Mouse (Mus musculus): ENCODE data around the gene Col26a1. TPM values are rescaled to one million over a fixed set of nuclear protein-coding genes. Genes with fewer than 3 reads are reported as not detected.

The Col26a1 gene
- not detected for total RNA-seq (2023)

DNA sequence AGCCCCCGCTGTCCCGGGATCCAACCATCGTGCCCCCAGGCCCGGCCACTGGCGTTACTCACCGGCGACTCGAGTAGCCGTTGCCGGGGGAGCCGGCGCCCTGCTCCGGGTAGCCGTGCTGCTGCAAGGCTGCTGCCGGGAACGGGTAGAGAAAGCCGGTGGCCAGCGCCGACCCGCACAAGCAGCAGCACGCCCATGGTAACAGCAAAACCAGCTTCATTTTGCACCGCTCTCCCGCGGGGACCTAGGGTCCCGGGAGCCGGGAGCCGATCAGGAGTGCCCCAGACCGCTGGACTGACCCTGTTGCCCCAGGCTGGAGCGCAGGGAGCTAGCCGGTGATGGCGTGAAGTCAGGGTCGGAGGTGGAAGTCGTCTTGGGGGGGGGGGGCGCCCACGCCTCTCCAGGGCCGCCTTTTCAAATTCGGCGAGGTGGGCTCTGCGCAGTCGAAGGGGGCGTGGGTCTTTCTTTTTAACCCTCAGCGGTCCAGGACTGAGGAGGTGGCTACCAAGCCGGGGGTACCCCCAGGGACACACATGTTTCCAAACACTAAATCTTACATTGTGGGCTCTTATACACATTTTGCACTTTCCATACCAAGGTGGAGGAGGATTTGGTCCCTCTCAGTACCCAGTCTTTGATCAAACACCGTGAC, at the start of gene Col26a1:
Col26a1 (minus strand) TSS at position 422 of the 652 bp plus-strand sequence.

DNA sequence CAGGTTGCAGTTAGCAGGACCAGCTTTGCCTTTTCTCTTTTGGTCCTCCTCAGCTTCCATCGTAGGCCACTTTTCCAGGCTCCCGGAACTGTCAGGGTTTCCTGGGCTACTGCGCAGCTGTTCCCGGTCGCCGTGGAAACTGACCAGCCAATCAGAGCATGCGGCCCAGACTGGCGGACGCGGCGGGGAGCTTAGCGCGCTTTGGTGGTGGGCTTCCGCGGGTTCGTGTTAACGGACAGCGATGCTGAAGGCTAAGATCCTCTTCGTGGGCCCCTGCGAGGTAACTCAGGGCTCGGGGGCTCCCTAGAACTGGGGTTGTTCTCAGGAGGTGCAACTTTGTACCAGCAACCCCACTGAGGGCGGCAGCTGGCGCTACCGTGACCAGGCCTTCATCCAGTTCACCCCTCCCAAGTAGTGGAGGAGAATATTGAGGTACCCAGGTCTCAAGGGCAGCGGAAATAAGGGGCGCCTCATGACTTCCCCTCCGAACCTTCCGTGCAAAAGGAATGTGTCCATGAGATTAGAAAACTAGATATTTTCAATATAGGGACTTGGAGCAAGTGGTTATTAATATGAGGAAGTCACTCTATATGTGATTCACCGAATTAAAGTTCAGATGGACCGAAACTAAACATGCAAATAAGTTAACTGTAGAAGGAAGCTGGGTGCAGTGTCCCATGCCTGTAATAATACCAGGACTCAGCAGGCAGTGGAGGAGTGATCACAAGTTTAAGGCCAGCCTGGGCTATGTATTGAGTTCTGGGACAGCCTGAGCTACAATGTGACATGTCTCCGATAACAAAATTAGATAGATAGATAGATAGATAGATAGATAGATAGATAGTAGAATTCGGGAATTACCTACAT, 25.2 kb upstream of the Col26a1 start, which contains the start of gene Ift22:
Ift22 (plus strand) TSS at position 160 of the 867 bp plus-strand sequence.

DNA sequence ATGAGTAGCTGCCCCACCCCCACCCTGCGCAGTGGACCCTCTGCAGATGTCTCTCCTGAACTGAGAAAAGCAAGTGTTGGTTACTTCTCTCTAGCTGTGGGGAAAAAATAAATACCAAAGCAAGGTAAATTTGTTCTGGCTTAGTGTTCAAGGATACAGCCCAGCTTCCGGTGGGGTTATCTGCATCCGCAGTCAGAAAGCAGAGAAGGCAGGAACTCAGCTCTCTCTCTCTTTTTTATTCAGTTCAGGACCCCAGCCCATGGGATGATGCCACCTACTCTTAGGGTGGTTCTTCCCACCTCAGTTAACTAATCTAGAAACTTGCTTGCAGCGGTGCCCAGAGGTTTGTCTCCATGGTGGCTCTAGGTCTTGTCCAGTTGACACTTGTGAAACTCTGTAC, 190.2 kb downstream of the Col26a1 start, which contains the start of gene Myl10:
Myl10 (plus strand) TSS at position 363 of the 400 bp plus-strand sequence.

Other genes starting within 250 kb of the Col26a1 start
- not detected for gene Myl10, start 190.1 kb downstream of the Col26a1 start, total RNA-seq (2023)
- gene Ift22, start 24.9 kb upstream of the Col26a1 start, total RNA-seq (2023) = 2.6 TPM
- gene Fis1, start 70.1 kb upstream of the Col26a1 start, total RNA-seq (2023) = 113 TPM
- gene Cldn15, start 83.4 kb upstream of the Col26a1 start, total RNA-seq (2023) = not detected
- gene Plod3, start 103.8 kb upstream of the Col26a1 start, total RNA-seq (2023) = 11.8 TPM
- gene Znhit1, start 104.8 kb upstream of the Col26a1 start, total RNA-seq (2023) = 25.0 TPM
- 0.21 TPM for gene Vgf, start 143.2 kb upstream of the Col26a1 start, total RNA-seq (2023)
- gene Ap1s1, start 162.9 kb upstream of the Col26a1 start, total RNA-seq (2023) = 27.1 TPM
- 0.53 TPM for gene Serpine1, start 189.1 kb upstream of the Col26a1 start, total RNA-seq (2023)
- 77.6 TPM for gene Trim56, start 233.0 kb upstream of the Col26a1 start, total RNA-seq (2023)